ENCODE assay signal across 8 mouse cellular contexts in the genomic region with DNA sequence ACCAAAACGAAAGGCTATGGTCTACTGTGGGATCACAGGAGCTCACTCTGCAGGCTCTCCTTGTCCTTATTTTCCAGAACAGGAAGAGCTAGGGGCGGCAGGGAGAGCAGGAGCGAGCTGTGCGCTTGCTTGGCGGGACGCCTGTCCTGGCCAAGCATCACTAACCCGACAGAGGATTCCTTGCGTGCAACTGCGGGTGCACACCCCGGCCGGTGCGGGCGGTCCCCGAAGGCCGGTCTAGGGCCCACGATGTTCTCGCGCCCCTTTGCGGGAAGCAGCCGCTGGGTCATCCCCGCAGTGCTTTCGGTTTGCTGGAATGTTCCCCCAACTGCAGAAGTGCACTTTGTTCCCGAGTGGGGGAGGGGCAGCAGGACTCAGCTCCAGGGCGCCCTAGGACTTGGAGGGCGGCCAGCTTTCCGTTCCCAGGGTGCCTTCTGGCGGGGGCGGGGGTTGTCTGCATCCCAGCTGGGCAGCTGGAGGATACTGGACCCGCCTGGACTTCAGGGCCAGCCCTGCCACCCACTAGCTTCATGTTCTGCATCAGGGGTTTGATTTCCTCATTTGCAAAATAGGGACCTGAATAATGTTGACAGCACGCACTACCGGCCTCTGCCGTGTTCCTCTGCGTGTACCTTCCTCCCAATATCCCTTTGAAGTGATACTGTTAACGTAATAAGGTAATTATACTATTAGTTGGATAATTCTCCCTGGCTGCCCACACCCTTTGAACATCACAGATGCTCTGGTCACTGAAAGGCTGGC. TPM values are rescaled to one million over a fixed set of nuclear protein-coding genes. Genes with fewer than 3 reads are reported as not detected.
DNase-seq lines count a peak whose midpoint lies in the region; ATAC-seq and TF ChIP-seq lines count a peak whose summit lies in the region.

No protein-coding gene starts in this region.

- peak overlapping the region; percentile 47 for H3K4me3 ChIP-seq in embryonic facial prominence, embryonic 15.5 days (replicated peaks)
- H3K4me3 ChIP-seq in heart, embryonic 10.5 days = peak overlapping the region; percentile 75
- peak overlapping the region; percentile 59 for H3K4me3 ChIP-seq in kidney, embryonic 15.5 days (replicated peaks)
- H3K4me3 ChIP-seq in limb, embryonic 13.5 days = peak overlapping the region; percentile 52
- H3K4me3 ChIP-seq in midbrain, embryonic 13.5 days (replicated peaks) = peak overlapping the region; percentile 45
- peak overlapping the region; percentile 50; the same call in 1 of the 2 replicates for H3K4me3 ChIP-seq in spleen, adult 2 months (ENCODE audit: extremely low read depth, insufficient read depth, insufficient read length)

- no peak for TF ChIP-seq CTCF in spleen, adult 2 months (IDR thresholded peaks at IDR 0.05; ENCODE audit: extremely low read depth, insufficient read depth, insufficient read length, insufficient replicate concordance)

- WGBS in embryonic facial prominence, embryonic 15.5 days = under 1% methylated on average over 34 of the region's 34 CpGs
- 2% methylated on average over 34 of the region's 34 CpGs for WGBS in heart, embryonic 10.5 days
- under 1% methylated on average over 34 of the region's 34 CpGs for WGBS in kidney, embryonic 15.5 days
- WGBS in limb, embryonic 13.5 days = under 1% methylated on average over 34 of the region's 34 CpGs
- WGBS in midbrain, embryonic 13.5 days = 1% methylated on average over 34 of the region's 34 CpGs
- 5% methylated on average over 34 of the region's 34 CpGs for WGBS in spleen, adult 2 months

- ATAC-seq in embryonic facial prominence, embryonic 15.5 days (ENCODE audit: insufficient number of reproducible peaks, low FRiP score, low TSS enrichment, low read depth) = peak; percentile 60
- ATAC-seq in kidney, embryonic 15.5 days (replicated peaks; ENCODE audit: low FRiP score) = peak; percentile 91
- ATAC-seq in limb, embryonic 13.5 days (ENCODE audit: low FRiP score, low read depth) = peak; percentile 77
- peak; percentile 66 for ATAC-seq in midbrain, embryonic 13.5 days

- H3K4me2 ChIP-seq in embryonic facial prominence, embryonic 15.5 days (replicated peaks) = peak overlapping the region; percentile 60
- H3K4me2 ChIP-seq in kidney, embryonic 15.5 days = peak overlapping the region; percentile 77
- peak overlapping the region; percentile 74 for H3K4me2 ChIP-seq in limb, embryonic 13.5 days (replicated peaks)
- H3K4me2 ChIP-seq in midbrain, embryonic 13.5 days (replicated peaks) = peak overlapping the region; percentile 79

- peak; percentile 49 to 61 for DNase-seq in spleen, adult 18-20 months
- no peak for DNase-seq in spleen, adult 12 weeks (ENCODE audit: low spot score)
- peak; percentile 93 for DNase-seq in heart, embryonic 10.5 days (ENCODE audit: low spot score)
- DNase-seq in spleen, adult 2 months (ENCODE audit: low read depth in 1 of 2, low spot score in 2 of 2) = peak in 1 of 2 experiments; percentile 47

- H3K9ac ChIP-seq in embryonic facial prominence, embryonic 15.5 days = no peak overlapping the region
- H3K9ac ChIP-seq in kidney, embryonic 15.5 days = peak overlapping the region; percentile 72
- peak overlapping the region; percentile 72 for H3K9ac ChIP-seq in limb, embryonic 13.5 days
- peak overlapping the region; percentile 65 for H3K9ac ChIP-seq in midbrain, embryonic 13.5 days (replicated peaks)

- no peaks in the 10 kb centered on the region for H3K9me3 ChIP-seq in embryonic facial prominence, embryonic 15.5 days (replicated peaks)
- no peaks in the 10 kb centered on the region for H3K9me3 ChIP-seq in heart, embryonic 10.5 days
- no peaks in the 10 kb centered on the region for H3K9me3 ChIP-seq in kidney, embryonic 15.5 days (replicated peaks)
- peaks cover 4% of the 10 kb centered on the region; the same call in 1 of the 2 replicates for H3K9me3 ChIP-seq in limb, embryonic 13.5 days
- no peaks in the 10 kb centered on the region for H3K9me3 ChIP-seq in midbrain, embryonic 13.5 days

- H3K27ac ChIP-seq in embryonic facial prominence, embryonic 15.5 days (replicated peaks) = peak overlapping the region; percentile 96
- peak overlapping the region; percentile 99 for H3K27ac ChIP-seq in heart, embryonic 10.5 days
- H3K27ac ChIP-seq in kidney, embryonic 15.5 days = peak overlapping the region; percentile 99
- H3K27ac ChIP-seq in limb, embryonic 13.5 days = peak overlapping the region; percentile 97
- H3K27ac ChIP-seq in midbrain, embryonic 13.5 days = peak overlapping the region; percentile 74
- peak overlapping the region; percentile 80 for H3K27ac ChIP-seq in spleen, adult 2 months (ENCODE audit: insufficient read depth, low read length)

- TF ChIP-seq POLR2A in spleen, adult 2 months (IDR thresholded peaks at IDR 0.05; ENCODE audit: low read depth, low read length) = no peak

- no peaks in the 10 kb centered on the region for H3K36me3 ChIP-seq in embryonic facial prominence, embryonic 15.5 days
- H3K36me3 ChIP-seq in heart, embryonic 10.5 days = peaks cover 6% of the 10 kb centered on the region; the same call in 1 of the 2 replicates
- H3K36me3 ChIP-seq in kidney, embryonic 15.5 days = no peaks in the 10 kb centered on the region
- no peaks in the 10 kb centered on the region for H3K36me3 ChIP-seq in limb, embryonic 13.5 days
- no peaks in the 10 kb centered on the region for H3K36me3 ChIP-seq in midbrain, embryonic 13.5 days
- no peaks in the 10 kb centered on the region for H3K36me3 ChIP-seq in spleen, adult 2 months (ENCODE audit: control insufficient read depth, insufficient read depth, low read length)

- H3K4me1 ChIP-seq in embryonic facial prominence, embryonic 15.5 days = peaks cover 18% of the 10 kb centered on the region
- peaks cover 19% of the 10 kb centered on the region for H3K4me1 ChIP-seq in heart, embryonic 10.5 days
- peaks cover 29% of the 10 kb centered on the region for H3K4me1 ChIP-seq in kidney, embryonic 15.5 days
- H3K4me1 ChIP-seq in limb, embryonic 13.5 days = peaks cover 25% of the 10 kb centered on the region
- peaks cover 18% of the 10 kb centered on the region for H3K4me1 ChIP-seq in midbrain, embryonic 13.5 days (replicated peaks)
- peaks cover 10% of the 10 kb centered on the region; the same call in 1 of the 2 replicates for H3K4me1 ChIP-seq in spleen, adult 2 months (ENCODE audit: control insufficient read depth, insufficient read depth, insufficient read length)

- H3K27me3 ChIP-seq in embryonic facial prominence, embryonic 15.5 days = no peaks in the 10 kb centered on the region
- H3K27me3 ChIP-seq in heart, embryonic 10.5 days (ENCODE audit: insufficient read depth, poor library complexity, severe bottlenecking) = no peaks in the 10 kb centered on the region
- no peaks in the 10 kb centered on the region for H3K27me3 ChIP-seq in kidney, embryonic 15.5 days
- no peaks in the 10 kb centered on the region for H3K27me3 ChIP-seq in limb, embryonic 13.5 days
- H3K27me3 ChIP-seq in midbrain, embryonic 13.5 days = no peaks in the 10 kb centered on the region
- 0 out of 2 replicates have a peak, but pooled peaks cover 5% of the 10 kb centered on the region for H3K27me3 ChIP-seq in spleen, adult 2 months (ENCODE audit: control insufficient read depth, insufficient read depth, low read length)

RNA-seq across cellular contexts. Expression of a gene that starts 39.6 kb away (rescaled TPM):
- 0.08 TPM in 1 of 2 replicates, not detected in the other for polyA plus RNA-seq in embryonic facial prominence, embryonic 15.5 days (2015; fragmentation: Nextera tagmentation; extraction: Ambion mirVana)
- 0.06 TPM in 1 of 2 replicates, not detected in the other for polyA plus RNA-seq in heart, embryonic 10.5 days (2016; fragmentation: Nextera tagmentation; extraction: Ambion mirVana)
- polyA plus RNA-seq in kidney, embryonic 15.5 days (2015; fragmentation: Nextera tagmentation; extraction: Ambion mirVana) = not detected in 2 replicates
- 0.06 TPM in 1 of 2 replicates, not detected in the other for polyA plus RNA-seq in limb, embryonic 13.5 days (2015; fragmentation: Nextera tagmentation; extraction: Ambion mirVana)
- polyA plus RNA-seq in midbrain, embryonic 13.5 days (2015; fragmentation: Nextera tagmentation; extraction: Ambion mirVana) = 1.7 and 2.0 TPM in 2 replicates
- 0.04 and 0.09 TPM in 2 replicates for polyA plus RNA-seq in spleen, adult 2 months (2012; rRNA removed)
